Mouse (Mus musculus): ENCODE measurements at regions not wholly inside any gene's neighbourhood (a gene's known extent, or its start where the extent isn't known, plus 50 kb on each side); places are given as distances from the start of the nearest gene placed in this dataset.
A peak's percentile ranks its signal among the peaks of the same experiment; 100 is the strongest.

GRCm38 (mm10) chr3:54570501-54570900 lies 122.1 kb upstream of the Supt20 start:
- peak; percentile 25; the same call in 1 of the 2 replicates for TF ChIP-seq CTCF (IDR thresholded peaks at IDR 0.05; ENCODE audit: extremely low read depth, insufficient read depth, insufficient read length, insufficient replicate concordance)
- TF ChIP-seq POLR2A (IDR thresholded peaks at IDR 0.05; ENCODE audit: low read depth, low read length), result no peak

Measured in spleen, adult 2 months (tissue).